Mouse (Mus musculus): Measurements from ENCODE around the gene Kcnip2. TPM values are rescaled to one million over a fixed set of nuclear protein-coding genes. Genes with fewer than 3 reads are reported as not detected.
"Not testable (repeated sequence)": the region's sequence is repeated elsewhere in the genome, so short reads cannot be mapped to it uniquely, and the experiment has no call there.

Gene Kcnip2
- total RNA-seq, 2 experiments from 2014 or later: 0.29 TPM; not detected in 1

DNA sequence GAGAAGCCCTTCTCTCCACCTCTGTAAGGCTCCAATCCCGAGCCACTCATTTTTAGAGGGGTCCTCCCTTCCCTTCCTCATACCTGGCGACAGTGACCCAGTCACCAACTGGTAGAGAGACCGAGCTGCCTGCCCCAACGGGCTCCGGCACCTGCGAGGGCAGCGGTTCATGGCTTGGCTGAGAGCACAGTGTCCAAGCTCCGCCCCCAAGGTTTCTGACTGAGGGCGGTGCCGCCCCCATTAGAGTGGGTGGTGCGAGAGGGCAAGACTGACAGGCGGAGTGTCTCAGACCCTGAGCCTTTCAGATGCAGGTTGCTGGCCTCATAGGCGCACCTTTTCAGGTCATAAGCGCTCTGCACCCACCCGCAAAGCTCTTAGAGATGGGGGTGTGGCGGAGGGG, 3.7 kb downstream of the Kcnip2 start:
- DNase-seq: no peak

DNA sequence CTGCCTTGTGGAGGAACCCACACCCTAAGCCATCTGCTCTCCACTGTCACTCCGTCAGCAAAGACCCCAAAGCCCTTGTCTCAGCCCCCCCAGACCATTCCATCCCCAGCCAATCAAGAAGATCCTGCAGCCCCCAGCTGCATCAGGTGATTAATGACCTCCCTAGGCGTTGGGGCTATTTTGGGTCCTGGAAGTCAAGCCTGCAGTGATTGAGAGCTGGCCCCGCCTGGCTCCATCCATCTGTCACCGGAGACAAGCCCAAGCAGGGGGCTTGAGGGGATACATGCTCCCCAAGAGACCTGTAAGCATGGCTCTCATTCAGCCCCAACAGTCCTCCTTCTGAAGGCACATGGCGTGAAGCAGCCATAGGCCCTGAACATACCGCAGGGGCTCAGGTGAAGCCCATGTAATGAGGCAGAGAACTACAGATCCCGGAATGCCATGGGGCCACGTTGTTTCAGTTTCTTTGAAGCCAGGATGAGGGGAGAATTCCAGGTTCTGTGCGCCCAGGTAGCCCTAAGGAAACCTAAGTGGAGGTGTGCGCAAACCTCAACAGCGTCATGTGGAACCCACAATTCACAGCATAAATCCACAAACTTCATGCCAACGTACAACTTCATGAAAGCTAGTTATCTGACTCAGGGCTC, 4.7 kb downstream of the Kcnip2 start:
- DNase-seq: no peak

DNA sequence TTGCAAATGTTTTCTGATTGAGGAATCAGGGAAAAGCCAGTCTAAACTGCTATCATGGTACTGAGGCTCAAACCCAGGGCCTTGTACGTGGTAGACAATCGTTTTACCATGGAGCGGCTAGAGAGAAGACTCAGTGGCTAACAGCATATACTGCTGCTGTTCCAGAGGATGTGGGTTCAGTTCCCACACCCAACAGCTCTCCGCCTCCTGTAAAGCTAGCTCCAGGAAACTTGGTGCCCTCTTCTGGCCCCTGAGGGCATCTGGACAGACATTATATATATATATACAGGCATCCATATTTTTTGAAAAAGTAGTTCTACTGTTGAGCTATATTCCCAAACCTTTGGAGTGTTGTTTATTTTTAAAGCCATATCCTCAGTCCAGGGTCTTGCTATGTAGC, 8.1 kb downstream of the Kcnip2 start:
- no peak for DNase-seq

DNA sequence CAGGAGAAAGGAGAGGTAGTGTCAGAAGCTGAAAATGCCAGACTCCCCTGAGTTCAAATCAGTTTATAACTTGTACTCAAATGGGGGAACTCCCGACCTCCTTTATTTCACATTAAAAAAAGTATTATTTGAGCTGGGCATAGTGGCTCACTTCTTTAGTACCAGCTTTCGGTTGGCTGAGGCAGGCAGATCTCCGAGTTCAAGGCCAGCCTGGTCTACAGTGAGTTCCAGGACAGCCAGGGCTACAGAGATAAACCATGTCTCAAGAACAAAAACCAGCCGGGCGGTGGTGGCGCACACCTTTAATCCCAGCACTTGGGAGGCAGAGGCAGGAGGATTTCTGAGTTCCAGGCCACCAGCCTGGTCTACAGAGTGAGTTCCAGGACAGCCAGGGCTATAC, 10.0 kb downstream of the Kcnip2 start:
- not testable (repeated sequence) for DNase-seq

DNA sequence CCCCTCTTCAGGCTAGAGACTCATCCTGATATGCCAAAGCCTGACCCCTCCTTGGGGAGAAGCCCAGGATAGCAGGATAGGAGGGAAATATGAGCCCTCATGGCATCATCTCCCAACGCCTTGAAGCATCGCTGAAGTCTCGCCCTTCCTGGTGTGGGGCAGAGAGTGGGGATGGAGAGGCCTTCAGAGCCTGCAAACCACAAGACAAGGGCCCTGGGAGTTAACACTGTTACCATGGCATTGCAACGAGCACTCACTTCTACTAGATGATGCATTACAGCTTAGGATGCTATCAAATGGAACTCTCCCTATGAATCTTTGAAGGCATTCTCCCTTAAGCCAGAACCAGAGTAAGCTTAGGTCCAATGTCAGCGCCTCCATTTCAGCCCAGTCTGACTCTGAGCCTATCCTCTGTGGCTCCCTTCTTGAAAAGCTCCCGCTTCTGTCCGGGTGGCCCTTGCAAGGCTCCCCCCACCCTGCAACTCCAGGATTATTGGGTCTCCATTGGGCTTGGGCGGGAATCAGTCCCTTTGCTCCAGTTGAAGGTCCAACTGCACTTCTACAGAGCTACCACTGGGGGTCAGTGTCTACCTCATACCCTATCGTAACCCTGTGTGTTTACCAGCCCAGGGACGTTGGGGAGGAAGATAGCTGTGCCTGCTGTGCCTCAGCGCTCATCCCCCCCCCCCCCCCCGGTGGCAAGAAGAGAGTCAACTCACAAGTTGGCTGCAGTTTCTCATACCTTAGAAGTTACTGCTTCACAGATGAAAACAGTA, 11.1 kb downstream of the Kcnip2 start:
- no peak for DNase-seq

DNA sequence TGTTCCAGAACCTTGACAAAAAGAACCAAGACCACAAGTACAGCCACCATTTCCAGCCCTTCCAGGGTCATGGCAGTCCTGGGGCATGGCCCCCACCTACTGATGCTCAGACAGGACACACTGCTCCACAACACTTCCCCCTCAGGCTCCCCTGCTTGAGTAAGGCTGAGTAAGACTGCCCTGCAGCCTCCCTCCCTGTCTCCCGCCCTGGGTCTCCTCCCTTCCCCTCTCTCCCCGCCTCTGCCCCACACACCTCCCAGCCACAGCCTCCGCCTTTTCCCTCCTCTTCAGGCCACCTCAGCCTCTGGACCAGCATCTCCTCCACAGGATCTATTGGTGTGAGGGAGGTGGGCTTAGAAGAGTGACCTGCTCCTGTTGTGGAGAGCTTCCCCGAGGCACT, 12.5 kb downstream of the Kcnip2 start:
- DNase-seq: no peak

DNA sequence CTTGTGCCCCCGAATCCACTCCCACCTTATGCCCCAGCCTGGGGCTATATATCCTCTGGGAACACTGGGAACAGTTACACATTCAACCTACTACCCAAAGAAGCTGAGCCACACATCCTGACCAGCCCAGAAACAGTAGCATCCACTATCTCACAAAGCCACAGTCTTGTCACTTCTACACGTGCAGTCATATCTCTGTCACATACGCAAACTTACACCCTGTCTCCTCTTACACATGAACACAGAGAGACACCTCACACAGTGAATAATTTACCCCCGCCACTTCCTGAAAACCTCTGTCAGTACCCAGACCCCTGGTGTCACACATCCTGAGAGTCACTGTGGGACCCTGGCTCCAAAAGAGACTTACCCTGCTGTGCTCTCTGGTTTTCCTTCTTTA, 13.2 kb downstream of the Kcnip2 start:
- no peak for DNase-seq

DNA sequence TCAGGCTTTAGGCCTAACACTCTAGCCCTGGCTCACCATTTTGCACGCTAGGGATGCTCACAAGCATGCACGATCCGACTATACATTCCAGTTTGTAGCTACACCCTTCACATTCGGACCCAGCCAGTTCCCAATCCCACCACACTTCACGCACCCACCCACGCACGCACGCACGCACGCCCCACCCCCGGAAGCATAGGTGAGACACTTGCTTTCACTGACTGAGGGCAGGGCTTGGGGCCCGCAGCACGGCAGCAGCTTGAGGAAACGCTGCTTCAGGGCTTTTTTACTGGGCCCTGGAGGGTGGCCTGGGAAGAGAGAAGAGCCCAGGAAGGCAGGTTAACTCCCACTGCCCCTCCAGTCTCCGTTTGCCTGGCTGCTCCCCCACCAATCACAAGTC, 19.0 kb downstream of the Kcnip2 start:
- no peak for DNase-seq

DNA sequence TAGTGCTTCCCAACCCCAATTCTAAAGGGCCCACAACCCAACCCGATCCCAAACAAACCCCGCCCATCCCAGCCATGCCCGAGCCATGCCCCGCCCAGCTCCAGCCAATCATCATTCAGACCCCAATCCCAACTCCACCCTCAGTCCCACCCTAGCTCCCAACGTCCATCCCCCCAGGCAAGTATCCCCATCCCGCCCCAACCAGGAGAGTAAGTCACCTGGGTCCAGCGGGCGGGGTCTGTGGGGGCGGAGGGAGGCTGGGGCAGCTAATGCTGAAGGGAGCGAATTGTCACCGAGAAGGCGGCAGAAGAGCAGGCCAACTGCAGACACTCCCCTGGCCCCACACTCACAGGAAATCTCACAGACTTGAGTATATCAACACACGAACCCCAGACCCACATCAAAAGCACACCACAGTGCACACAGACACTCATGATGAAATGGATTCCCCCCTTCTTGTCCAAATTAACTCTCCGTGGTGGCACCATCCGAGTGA, 19.8 kb downstream of the Kcnip2 start:
- DNase-seq: no peak

DNA sequence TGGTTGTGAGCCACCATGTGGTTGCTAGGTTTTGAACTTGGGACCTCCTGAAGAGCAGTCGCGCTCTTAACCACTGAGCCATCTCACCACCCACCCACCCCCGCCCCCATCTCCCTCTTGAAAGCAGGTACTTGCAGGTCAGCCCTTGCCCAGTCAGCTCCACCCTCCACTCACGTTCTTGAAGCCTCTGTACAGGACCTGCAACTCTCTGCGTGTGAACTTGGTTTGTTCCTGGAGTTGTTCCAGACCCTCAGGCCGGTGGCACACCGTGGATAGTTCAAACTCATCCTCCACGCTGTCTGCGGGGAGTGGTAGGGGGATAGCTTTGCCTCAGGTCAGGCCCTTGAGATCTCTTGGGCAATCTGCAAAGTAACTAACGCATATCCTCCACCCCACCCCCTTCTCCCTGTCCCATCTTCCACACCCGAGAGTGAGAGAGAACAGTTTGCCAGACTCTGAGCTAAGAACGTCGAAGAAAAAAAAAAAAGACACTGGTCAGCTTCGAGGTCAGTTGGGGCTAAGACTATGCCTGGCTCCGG, 20.4 kb downstream of the Kcnip2 start:
- DNase-seq: no peak

DNA sequence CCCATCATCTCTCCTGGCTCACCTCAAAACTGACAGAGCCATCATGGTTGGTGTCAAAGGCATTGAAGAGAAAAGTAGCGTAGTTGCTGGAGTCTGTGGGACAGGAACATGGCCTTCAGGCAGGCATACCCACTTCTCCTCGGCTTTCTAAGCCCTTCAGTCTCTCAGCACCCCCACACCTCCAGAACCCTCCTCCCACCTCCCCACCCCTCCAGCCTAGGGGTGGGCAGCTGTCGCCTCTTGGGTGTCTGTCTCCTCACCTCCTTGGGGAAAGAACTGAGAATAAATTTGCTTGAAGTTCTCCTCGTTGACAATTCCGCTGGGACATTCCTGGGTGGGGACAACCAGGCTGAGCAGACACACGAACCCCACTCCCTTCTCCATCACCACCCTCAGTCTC, 21.1 kb downstream of the Kcnip2 start:
- DNase-seq: no peak

DNA sequence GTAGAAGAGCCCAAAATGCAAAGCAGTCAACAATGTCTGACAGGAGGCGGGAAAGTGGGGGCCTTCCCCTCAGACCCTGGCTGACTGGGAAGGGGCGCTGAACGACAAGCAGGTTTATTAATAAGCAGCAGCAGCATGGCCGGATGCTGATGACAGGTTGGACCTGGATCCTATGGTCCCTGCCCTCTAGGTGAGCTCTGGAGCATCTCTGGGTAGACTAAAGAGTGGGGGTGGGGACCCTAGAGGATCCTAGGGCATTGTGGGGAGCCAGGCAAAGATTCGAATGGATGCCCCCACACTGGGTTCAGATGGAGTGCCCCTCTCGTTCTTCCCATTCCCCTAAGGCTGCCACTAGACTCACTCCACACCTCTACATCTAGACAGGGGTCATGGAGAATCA, 23.5 kb downstream of the Kcnip2 start:
- no peak for DNase-seq

DNA sequence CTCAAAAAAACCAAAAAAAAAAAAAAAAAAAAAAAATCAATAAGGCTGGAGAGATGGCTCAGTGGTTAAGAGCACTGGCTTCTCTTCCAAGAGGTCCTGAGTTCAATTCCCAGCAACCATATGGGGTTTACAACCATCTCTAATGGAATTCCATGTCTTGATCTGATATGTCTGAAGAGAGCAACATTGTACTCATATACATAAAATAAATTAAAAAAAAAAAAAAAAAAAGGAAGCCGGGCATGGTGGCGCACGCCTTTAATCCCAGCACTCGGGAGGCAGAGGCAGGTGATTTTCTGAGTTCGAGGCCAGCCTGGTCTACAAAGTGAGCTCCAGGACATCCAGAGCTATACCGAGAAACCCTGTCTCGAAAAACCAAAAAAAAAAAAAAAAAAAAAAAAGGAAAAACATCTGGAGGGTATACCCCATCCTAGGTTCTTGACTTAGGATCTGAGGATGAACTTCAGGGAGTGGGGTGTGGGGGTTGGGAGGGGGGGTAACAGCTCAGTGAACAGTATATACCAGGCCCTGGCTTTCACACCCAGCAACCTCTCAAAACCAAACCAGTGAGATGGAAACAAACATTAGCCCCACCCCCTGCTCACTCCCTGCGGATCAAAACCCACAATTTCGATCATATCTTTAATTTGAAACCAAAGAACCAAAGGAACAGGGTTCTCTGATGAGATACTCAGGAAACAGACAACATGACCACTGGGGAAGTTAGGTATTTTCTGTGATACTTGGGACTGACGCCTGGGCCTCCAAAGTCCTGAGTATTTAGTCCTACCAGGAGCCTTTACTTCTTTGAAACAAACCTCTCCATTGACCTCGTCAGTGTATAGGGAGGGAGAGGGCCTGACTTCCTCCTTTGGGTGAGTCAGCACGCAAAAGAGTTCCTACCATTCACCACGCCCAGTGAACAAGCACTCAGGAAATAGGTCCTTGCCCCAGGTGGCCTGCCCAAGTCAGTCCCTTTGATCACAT, 25.7 kb downstream of the Kcnip2 start:
- DNase-seq: no peak

DNA sequence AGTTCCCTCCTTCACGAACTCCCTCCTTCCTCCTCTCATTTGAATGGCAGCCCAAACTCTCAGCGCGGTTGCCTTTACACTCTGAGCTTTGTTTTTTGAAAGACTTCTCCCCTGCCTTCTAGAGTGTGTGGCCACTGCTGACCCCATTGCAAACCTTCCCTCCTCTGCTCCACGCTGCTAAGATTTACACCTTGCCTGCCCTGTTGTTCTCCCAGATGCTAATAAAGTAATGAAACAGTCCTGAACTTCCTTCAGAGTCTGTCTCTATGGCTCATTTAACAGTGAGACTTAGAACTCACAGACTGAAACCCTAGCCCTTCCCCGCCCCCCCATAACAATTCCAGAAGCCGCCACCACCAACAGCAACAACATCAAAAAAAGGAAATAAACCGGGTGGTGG, 26.5 kb downstream of the Kcnip2 start:
- no peak for DNase-seq

DNA sequence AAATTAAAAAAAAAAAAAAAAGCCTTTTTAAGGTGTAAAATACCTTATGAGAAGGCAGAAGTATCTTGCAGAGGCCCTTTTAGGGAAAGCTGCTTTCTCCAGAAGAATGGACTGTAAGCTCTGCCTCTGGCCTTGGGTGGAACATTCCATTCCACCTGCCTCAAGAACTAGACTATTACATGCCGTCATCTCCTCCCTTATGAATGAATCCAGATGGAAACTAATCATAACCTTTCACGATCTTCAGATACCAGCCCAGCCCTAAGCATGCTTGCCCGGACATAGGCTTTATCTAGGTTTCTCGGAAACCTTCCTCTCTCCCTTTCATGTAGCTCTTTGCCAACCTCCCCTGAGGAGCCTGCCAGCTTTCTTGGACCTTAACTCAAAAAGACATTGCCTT, 27.5 kb downstream of the Kcnip2 start:
- no peak for DNase-seq

DNA sequence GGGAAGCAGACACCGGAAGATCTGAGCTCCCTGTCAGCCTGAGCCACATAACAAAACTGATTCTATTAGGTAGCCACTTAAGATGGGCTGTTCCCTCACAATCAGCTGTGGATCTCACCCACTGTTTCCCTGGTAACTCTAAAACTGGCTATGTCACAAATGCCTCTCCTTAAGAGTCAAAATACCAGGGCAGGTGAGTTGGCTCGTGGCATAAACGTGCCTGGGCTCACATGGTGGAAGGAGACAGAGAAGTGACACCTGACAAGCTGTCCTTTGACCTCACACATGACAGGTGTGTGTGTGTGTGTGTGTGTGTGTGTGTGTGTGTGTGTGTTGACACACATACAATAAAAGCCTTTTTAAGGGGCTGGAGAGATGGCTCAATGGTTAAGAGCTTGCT, 28.4 kb downstream of the Kcnip2 start:
- DNase-seq: no peak

DNA sequence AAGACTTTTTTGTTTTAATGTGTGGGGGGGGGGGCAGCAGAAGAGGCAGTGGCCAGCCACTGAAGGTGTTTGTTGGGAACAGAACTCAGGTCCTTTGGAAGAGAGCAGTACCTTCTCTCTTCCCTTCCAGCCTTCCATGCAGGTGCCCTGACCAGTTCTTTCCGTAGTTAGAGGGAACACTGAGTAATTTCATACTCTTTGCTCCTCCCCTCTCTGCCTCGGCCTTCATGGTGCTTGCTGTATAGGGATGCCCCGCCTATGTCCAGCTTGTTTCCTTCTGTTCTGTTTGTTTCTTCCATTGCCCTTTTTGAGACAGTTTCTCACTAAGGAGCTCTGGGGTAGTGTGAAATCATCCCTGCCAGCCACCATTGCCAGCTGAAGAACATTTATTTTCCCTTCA, 30.4 kb downstream of the Kcnip2 start:
- DNase-seq: no peak

DNA sequence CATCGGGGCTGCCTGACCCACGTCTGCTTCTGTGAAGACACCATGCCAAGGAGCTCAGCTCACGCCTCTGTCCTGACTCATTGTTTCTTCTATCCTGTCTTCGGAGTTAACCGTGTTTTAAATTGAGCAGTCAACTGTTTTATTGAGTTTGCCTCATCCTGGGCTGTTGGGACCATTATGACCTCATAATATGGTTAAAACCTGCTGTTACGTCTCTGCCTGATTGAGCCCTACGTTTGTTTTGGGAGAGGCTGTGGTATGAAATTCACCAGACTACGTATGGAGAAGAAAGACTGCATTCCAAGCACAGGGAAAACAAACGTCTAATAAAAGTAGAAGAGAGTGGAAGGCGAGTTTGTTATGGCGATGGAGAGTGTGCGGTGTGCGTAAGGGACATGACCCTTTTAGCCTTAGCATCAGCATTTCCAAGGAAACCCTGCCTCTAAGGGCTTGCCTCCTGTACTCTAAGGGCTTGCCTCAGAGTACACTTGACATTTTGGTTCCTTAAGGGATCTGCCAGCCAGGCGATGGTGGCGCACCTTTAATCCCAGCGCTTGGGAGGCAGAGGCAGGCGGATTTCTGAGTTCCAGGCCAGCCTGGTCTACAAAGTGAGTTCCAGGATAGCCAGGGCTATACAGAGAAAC, 31.8 kb downstream of the Kcnip2 start:
- no peak for DNase-seq

DNA sequence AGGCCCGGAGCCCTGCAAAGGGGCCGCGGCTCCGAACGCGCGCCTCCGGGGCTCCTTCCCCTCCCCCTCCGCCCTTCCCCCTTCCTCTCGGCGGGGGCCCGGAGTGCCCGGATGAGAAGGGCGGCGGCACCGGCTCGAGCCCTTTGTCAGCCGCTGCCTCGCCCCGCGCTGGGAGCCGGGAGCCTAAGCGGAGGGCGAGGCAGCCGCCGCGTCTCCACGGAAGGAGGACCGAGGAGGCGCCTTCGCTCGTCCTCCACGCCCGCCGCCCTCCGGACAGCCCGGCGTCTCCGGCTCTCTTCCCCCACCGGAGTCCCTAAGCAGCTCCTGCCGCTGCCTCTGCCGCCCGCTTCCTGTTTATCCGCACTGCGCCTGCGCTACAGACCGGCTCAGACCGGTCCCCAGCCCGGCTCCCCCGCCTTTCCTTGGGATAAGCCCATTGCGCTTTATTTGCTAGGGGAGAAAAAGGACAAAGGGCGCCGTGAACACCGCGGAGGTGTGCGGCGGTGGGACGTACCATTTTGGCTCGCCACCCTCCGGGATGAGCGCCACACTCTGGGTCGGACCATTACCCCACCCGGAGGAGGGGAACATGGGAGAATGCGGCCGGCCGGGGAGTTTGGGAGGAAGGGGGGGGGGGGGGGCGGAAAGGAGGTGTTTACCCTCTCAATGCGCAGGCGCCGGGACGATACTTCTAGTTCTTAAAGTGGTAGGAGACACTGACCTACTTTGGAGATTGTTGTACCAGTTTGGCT, 32.5 kb downstream of the Kcnip2 start, which contains the start of gene Mgea5:
TSS of gene Mgea5 (minus strand) at position 657 of the 752 bp plus-strand sequence.
- peak; percentile 99 for DNase-seq

DNA sequence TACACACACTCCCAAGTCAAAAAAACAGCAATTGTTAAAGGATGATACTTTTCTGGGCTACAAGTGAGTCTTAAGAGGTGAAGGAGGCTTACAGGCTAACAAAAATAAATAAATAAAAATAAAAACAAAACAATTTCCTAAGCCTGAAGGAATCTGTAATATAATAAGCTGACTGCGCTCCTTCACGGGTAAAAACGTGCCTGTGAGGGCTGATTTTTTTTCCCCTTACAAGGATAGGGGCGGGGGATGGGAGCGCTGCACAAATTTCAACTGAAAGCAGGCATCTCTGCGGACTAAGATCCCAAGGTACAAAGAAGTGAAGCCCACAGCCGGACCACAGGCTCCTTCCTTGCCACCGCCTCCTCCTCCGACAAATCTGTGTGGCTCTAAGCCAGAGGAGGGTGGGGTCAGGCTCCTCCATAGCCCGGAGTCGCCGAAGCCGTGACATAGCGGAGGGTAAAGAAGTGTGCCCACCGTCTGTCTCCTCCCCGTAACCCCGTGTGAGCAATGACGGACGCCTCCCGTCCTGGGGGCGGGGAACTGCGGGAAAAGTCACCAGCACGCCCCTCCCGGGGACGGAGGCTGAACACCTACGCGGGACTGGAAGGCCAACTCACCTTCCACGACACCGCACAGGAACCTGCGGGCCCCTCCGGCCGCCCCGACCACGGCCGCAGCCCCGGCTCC, 33.4 kb downstream of the Kcnip2 start:
- peak; percentile 65 for DNase-seq

All from gastrocnemius, postnatal 25 days (tissue).